Mouse (Mus musculus) liver, postnatal 0 days (tissue): Measurements from ENCODE around the gene Stat3.

Experiments used
- CTCF ChIP-seq: sonication (generic); IDR thresholded peaks from 2 replicates; pipeline ENCODE4 v1.5.1; 2016; ENCODE audit warnings: antibody characterized with exemption, low read depth
- EP300 ChIP-seq: IDR thresholded peaks from 2 replicates; pipeline ENCODE4 v1.6.1; 2016; ENCODE audit warnings: antibody characterized with exemption, low read depth, mild to moderate bottlenecking

DNA sequence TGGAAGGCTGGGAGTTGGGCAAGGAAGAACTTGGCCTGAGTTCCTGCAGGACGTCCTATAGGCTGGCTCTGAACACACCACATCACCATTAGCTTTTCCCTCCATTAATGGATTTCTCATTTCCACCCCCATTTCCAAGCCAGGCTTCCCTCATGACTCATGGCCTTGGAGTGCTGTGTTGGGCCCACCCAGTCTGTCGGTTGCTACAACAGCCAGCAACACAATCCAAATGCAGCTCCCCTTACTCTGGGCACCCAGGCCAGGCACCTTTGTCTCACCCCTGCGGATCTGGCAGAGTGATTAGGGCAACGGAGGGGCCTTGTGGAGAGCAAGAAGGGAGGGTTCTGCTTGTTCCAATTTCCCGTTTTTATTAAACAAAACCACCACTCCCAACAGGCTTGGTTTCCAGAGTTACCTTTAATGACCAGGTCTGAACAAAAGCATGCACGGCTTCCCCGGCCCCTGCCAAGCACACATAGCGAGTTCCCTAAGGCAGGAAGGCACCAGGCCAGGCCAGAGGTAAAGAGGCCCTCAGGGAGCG, 23.1 kb upstream of the Stat3 start:
- TF ChIP-seq CTCF (no peak), EP300 (no peak)
